ENCODE assay signal across 14 mouse cellular contexts in genomic region chr10:68219327-68219726, GRCm38 (mm10). TPM values are rescaled to one million over a fixed set of nuclear protein-coding genes. Genes with fewer than 3 reads are reported as not detected.
DNase-seq lines count a peak whose midpoint lies in the region; ATAC-seq lines count a peak whose summit lies in the region.
"Had no signal": no experiment of that assay in that cellular context is flagged by ENCODE, and none has a peak within 500 bp of the region (broad histone marks: within the 10 kb centered on the region; RNA-seq: fewer than 3 reads in every experiment).

No protein-coding gene starts in this region.

- H3K4me2 ChIP-seq in heart, embryonic 13.5 days, result peak overlapping the region; percentile 21
- no peak overlapping the region for H3K4me2 ChIP-seq in intestine, embryonic 16.5 days (ENCODE audit: low read depth, low read length)
- H3K4me2 ChIP-seq in stomach, embryonic 14.5 days (replicated peaks; ENCODE audit: low read depth, low read length), result no peak overlapping the region
- H3K4me2 ChIP-seq: lung, embryonic 15.5 days had no signal

- peaks cover 26% of the 10 kb centered on the region for H3K4me1 ChIP-seq in heart, embryonic 13.5 days
- H3K4me1 ChIP-seq in intestine, embryonic 16.5 days (ENCODE audit: control insufficient read depth, insufficient read depth, low read length), result peaks cover 9% of the 10 kb centered on the region
- peaks cover 6% of the 10 kb centered on the region; the same call in 1 of the 2 replicates for H3K4me1 ChIP-seq in stomach, embryonic 14.5 days (ENCODE audit: control insufficient read depth, insufficient read depth, low read length)

- no peak for DNase-seq in heart, postnatal 4 days
- DNase-seq in left cerebral cortex, postnatal 14 days (ENCODE audit: low spot score in 2 of 2), result peak; percentile 26 to 53
- DNase-seq in left cerebral cortex, postnatal 10 days (ENCODE audit: extremely low spot score in 1 of 2, low spot score in 2 of 2), result no peak
- DNase-seq in retina, embryonic 14.5 days (ENCODE audit: low spot score), result no peak
- DNase-seq in cerebellum, adult 8-10 months, result no peak
- DNase-seq: cerebellum, adult 11-12 months; layer of hippocampus, postnatal 36 days; right cerebral cortex, postnatal 14 days had no signal

- H3K4me3 ChIP-seq in heart, embryonic 13.5 days, result no peak overlapping the region
- no peak overlapping the region for H3K4me3 ChIP-seq in intestine, embryonic 16.5 days (ENCODE audit: low read length)
- H3K4me3 ChIP-seq in stomach, embryonic 14.5 days (ENCODE audit: low read depth, low read length), result no peak overlapping the region
- H3K4me3 ChIP-seq: lung, embryonic 15.5 days had no signal

- intact Hi-C loops in left cerebral cortex, postnatal 14 days (cut with DNase I), result no loop called here
- intact Hi-C loops in left cerebral cortex, postnatal 10 days (cut with DNase I), result no loop called here

- H3K27me3 ChIP-seq in heart, embryonic 13.5 days (replicated peaks), result no peaks in the 10 kb centered on the region
- H3K27me3 ChIP-seq in intestine, embryonic 16.5 days (replicated peaks; ENCODE audit: control insufficient read depth, insufficient read depth, low read length), result no peaks in the 10 kb centered on the region
- no peaks in the 10 kb centered on the region for H3K27me3 ChIP-seq in stomach, embryonic 14.5 days (ENCODE audit: control insufficient read depth, insufficient read depth, low read length)
- H3K27me3 ChIP-seq: lung, embryonic 15.5 days had no signal

- peaks cover 16% of the 10 kb centered on the region for H3K9me3 ChIP-seq in heart, embryonic 13.5 days
- H3K9me3 ChIP-seq in intestine, embryonic 16.5 days (ENCODE audit: control insufficient read depth, low read length), result peaks cover 6% of the 10 kb centered on the region
- H3K9me3 ChIP-seq in stomach, embryonic 14.5 days (ENCODE audit: control insufficient read depth, low read depth, low read length), result peaks cover 9% of the 10 kb centered on the region; the same call in 1 of the 2 replicates

- WGBS in heart, embryonic 13.5 days, result 34% methylated on average over 9 of the region's 9 CpGs
- 43% methylated on average over 9 of the region's 9 CpGs for WGBS in intestine, embryonic 16.5 days
- WGBS in stomach, embryonic 14.5 days, result 37% methylated on average over 9 of the region's 9 CpGs

- H3K36me3 ChIP-seq in heart, embryonic 13.5 days, result peaks cover 42% of the 10 kb centered on the region
- peaks cover 11% of the 10 kb centered on the region for H3K36me3 ChIP-seq in intestine, embryonic 16.5 days (ENCODE audit: control insufficient read depth, insufficient read depth, low read length)
- H3K36me3 ChIP-seq in stomach, embryonic 14.5 days (ENCODE audit: control insufficient read depth, insufficient read depth, low read length), result peaks cover 22% of the 10 kb centered on the region

- no peak; the same call in 1 of the 2 replicates for ATAC-seq in heart, embryonic 13.5 days (ENCODE audit: extremely low read depth, insufficient number of reproducible peaks, low FRiP score, low TSS enrichment)
- ATAC-seq in intestine, embryonic 16.5 days, result peak; percentile 36; the same call in 1 of the 2 replicates
- ATAC-seq in stomach, embryonic 14.5 days (ENCODE audit: insufficient number of reproducible peaks, insufficient read depth, low FRiP score, low read depth), result no peak
- ATAC-seq: activated CD4-positive, CD25-positive, alpha-beta regulatory T cell, adult 4 months; CD4-positive, CD25-positive, alpha-beta regulatory T cell, adult 4 months had no signal

- H3K9ac ChIP-seq in heart, embryonic 13.5 days, result no peak overlapping the region
- H3K9ac ChIP-seq in intestine, embryonic 16.5 days (ENCODE audit: low read depth, low read length), result no peak overlapping the region
- H3K9ac ChIP-seq in stomach, embryonic 14.5 days (replicated peaks; ENCODE audit: low read depth, low read length), result no peak overlapping the region
- H3K9ac ChIP-seq: lung, embryonic 15.5 days had no signal

- H3K27ac ChIP-seq in heart, embryonic 13.5 days (replicated peaks), result peak overlapping the region; percentile 84
- peak overlapping the region; percentile 57 for H3K27ac ChIP-seq in intestine, embryonic 16.5 days (ENCODE audit: low read length)
- H3K27ac ChIP-seq in stomach, embryonic 14.5 days (ENCODE audit: low read length), result peak overlapping the region; percentile 33; the same call in 1 of the 2 replicates
- H3K27ac ChIP-seq: lung, embryonic 15.5 days had no signal

RNA-seq across cellular contexts. Expression of gene Arid5b, which starts 59.2 kb away (rescaled TPM):
- 17.9 and 19.6 TPM in 2 replicates for polyA plus RNA-seq in heart, embryonic 13.5 days (2015; fragmentation: Nextera tagmentation; extraction: Ambion mirVana)
- total RNA-seq in heart, postnatal 4 days (2021), result 10 to 100 TPM; 24.1 to 24.8 TPM
- 10 to 100 TPM; 24.3 to 25.8 TPM for total RNA-seq in left cerebral cortex, postnatal 14 days (2021)
- total RNA-seq in left cerebral cortex, postnatal 10 days (2021), result 10 to 100 TPM; 22.6 to 24.0 TPM
- 22.6 and 27.0 TPM in 2 replicates for polyA plus RNA-seq in intestine, embryonic 16.5 days (2015; fragmentation: Nextera tagmentation; extraction: Ambion mirVana)
- polyA plus RNA-seq in stomach, embryonic 14.5 days (2014; fragmentation: Nextera tagmentation; extraction: Ambion mirVana), result 40.8 and 43.0 TPM in 2 replicates

Comparison
In these comparisons a context has a peak if more than half of its experiments do, and no peak if none do; other contexts are left out.
1. DNase-seq: peak in left cerebral cortex, postnatal 14 days (2 of 2); none in heart, postnatal 4 days (single experiment), left cerebral cortex, postnatal 10 days (0 of 2), retina, embryonic 14.5 days (single experiment) and cerebellum, adult 8-10 months (single experiment).
2. H3K27ac ChIP-seq: peak in every context shown above with its lines; median percentile 84 in heart, embryonic 13.5 days; 57 in intestine, embryonic 16.5 days; 33 in stomach, embryonic 14.5 days.